In genomic region chr7:101456318-101456717, GRCm38 (mm10) we compare ENCODE assay signal across 20 mouse cellular contexts. TPM values are rescaled to one million over a fixed set of nuclear protein-coding genes. Genes with fewer than 3 reads are reported as not detected.
A peak's percentile ranks its signal among the peaks of the same experiment; 100 is the strongest.
DNase-seq lines count a peak whose midpoint lies in the region; ATAC-seq and TF ChIP-seq lines count a peak whose summit lies in the region.
"Had no signal": no experiment of that assay in that cellular context is flagged by ENCODE, and none has a peak within 500 bp of the region (broad histone marks: within the 10 kb centered on the region; RNA-seq: fewer than 3 reads in every experiment).

No protein-coding gene starts in this region.

- no peak overlapping the region for H3K4me2 ChIP-seq in forebrain, embryonic 12.5 days
- no peak overlapping the region for H3K4me2 ChIP-seq in hindbrain, embryonic 14.5 days (replicated peaks)
- no peak overlapping the region for H3K4me2 ChIP-seq in liver, embryonic 16.5 days (ENCODE audit: low read depth, low read length)
- H3K4me2 ChIP-seq in liver, embryonic 11.5 days, result no peak overlapping the region
- H3K4me2 ChIP-seq: intestine, embryonic 15.5 days; liver, embryonic 13.5 days; midbrain, embryonic 12.5 days had no signal

- no peak for TF ChIP-seq CTCF in spleen, adult 2 months (IDR thresholded peaks at IDR 0.05; ENCODE audit: extremely low read depth, insufficient read depth, insufficient read length, insufficient replicate concordance)

- no peak overlapping the region for H3K9ac ChIP-seq in forebrain, embryonic 12.5 days
- no peak overlapping the region for H3K9ac ChIP-seq in hindbrain, embryonic 14.5 days
- H3K9ac ChIP-seq in liver, embryonic 16.5 days (ENCODE audit: low read depth, low read length), result no peak overlapping the region
- no peak overlapping the region for H3K9ac ChIP-seq in liver, embryonic 11.5 days (ENCODE audit: low read depth, low read length)
- H3K9ac ChIP-seq: intestine, embryonic 15.5 days; liver, embryonic 13.5 days; midbrain, embryonic 12.5 days had no signal

- no peak for ATAC-seq in forebrain, embryonic 12.5 days (ENCODE audit: low FRiP score)
- no peak for ATAC-seq in hindbrain, embryonic 14.5 days (ENCODE audit: low FRiP score)
- no peak for ATAC-seq in liver, embryonic 16.5 days (ENCODE audit: low read depth)
- no peak for ATAC-seq in liver, embryonic 11.5 days (replicated peaks; ENCODE audit: low FRiP score)
- ATAC-seq: intestine, embryonic 15.5 days had no signal

- DNase-seq in forebrain, embryonic 10.5 days (ENCODE audit: extremely low spot score, low spot score), result no peak
- DNase-seq in hindbrain, embryonic 10.5 days (ENCODE audit: low spot score), result no peak
- no peak for DNase-seq in hindbrain, embryonic 14.5 days (ENCODE audit: low spot score)
- DNase-seq in liver, embryonic 11.5 days (ENCODE audit: low spot score), result no peak
- no peak for DNase-seq in spleen, adult 2 months (ENCODE audit: low read depth in 1 of 2, low spot score in 2 of 2)
- no peak for DNase-seq in spleen, postnatal 4 days (ENCODE audit: low spot score in 2 of 2)
- DNase-seq: adrenal gland, adult 8-10 months; cerebellum, adult 2 months; layer of hippocampus, adult 9-11 months; liver, embryonic 13.5 days; lung, postnatal 36 days; thymus, postnatal 14 days had no signal

- no peaks in the 10 kb centered on the region for H3K9me3 ChIP-seq in forebrain, embryonic 10.5 days
- no peaks in the 10 kb centered on the region for H3K9me3 ChIP-seq in forebrain, embryonic 12.5 days
- no peaks in the 10 kb centered on the region for H3K9me3 ChIP-seq in hindbrain, embryonic 10.5 days
- no peaks in the 10 kb centered on the region for H3K9me3 ChIP-seq in hindbrain, embryonic 14.5 days (ENCODE audit: control insufficient read depth, low read length)
- no peaks in the 10 kb centered on the region for H3K9me3 ChIP-seq in liver, embryonic 16.5 days (replicated peaks; ENCODE audit: control insufficient read depth, low read length)
- no peaks in the 10 kb centered on the region for H3K9me3 ChIP-seq in liver, embryonic 11.5 days (ENCODE audit: control insufficient read depth, low read length)
- H3K9me3 ChIP-seq: heart, embryonic 10.5 days; intestine, embryonic 15.5 days; liver, embryonic 13.5 days; midbrain, embryonic 12.5 days had no signal

- H3K27me3 ChIP-seq in forebrain, embryonic 10.5 days (ENCODE audit: poor library complexity, severe bottlenecking), result peaks cover 62% of the 10 kb centered on the region
- peaks cover 32% of the 10 kb centered on the region for H3K27me3 ChIP-seq in forebrain, embryonic 12.5 days
- peaks cover 61% of the 10 kb centered on the region for H3K27me3 ChIP-seq in hindbrain, embryonic 10.5 days (ENCODE audit: insufficient read depth, poor library complexity, severe bottlenecking)
- peaks cover 18% of the 10 kb centered on the region for H3K27me3 ChIP-seq in hindbrain, embryonic 14.5 days (ENCODE audit: control insufficient read depth, insufficient read depth, low read length)
- H3K27me3 ChIP-seq in liver, embryonic 16.5 days (ENCODE audit: control insufficient read depth, insufficient read depth, low read depth, low read length), result peaks cover 12% of the 10 kb centered on the region
- H3K27me3 ChIP-seq in liver, embryonic 11.5 days (replicated peaks; ENCODE audit: control insufficient read depth, insufficient read depth, low read length), result peaks cover 29% of the 10 kb centered on the region
- no peaks in the 10 kb centered on the region for H3K27me3 ChIP-seq in spleen, adult 2 months (ENCODE audit: control insufficient read depth, insufficient read depth, low read length)

- no peaks in the 10 kb centered on the region for H3K36me3 ChIP-seq in forebrain, embryonic 10.5 days (replicated peaks)
- no peaks in the 10 kb centered on the region for H3K36me3 ChIP-seq in forebrain, embryonic 12.5 days (replicated peaks)
- no peaks in the 10 kb centered on the region for H3K36me3 ChIP-seq in hindbrain, embryonic 10.5 days
- no peaks in the 10 kb centered on the region for H3K36me3 ChIP-seq in hindbrain, embryonic 14.5 days (replicated peaks; ENCODE audit: control insufficient read depth, insufficient read depth)
- H3K36me3 ChIP-seq in liver, embryonic 16.5 days (ENCODE audit: control insufficient read depth, insufficient read depth), result no peaks in the 10 kb centered on the region
- H3K36me3 ChIP-seq in liver, embryonic 11.5 days (ENCODE audit: control insufficient read depth, insufficient read depth, low read length), result no peaks in the 10 kb centered on the region
- H3K36me3 ChIP-seq in spleen, adult 2 months (ENCODE audit: control insufficient read depth, insufficient read depth, low read length), result no peaks in the 10 kb centered on the region
- H3K36me3 ChIP-seq: heart, embryonic 10.5 days; intestine, embryonic 15.5 days; liver, embryonic 13.5 days; midbrain, embryonic 12.5 days had no signal

- 0 out of 2 replicates have a peak overlapping the region, but pooled peaks have one; percentile 25 for H3K27ac ChIP-seq in forebrain, embryonic 10.5 days
- H3K27ac ChIP-seq in forebrain, embryonic 12.5 days, result no peak overlapping the region
- peak overlapping the region; percentile 23; the same call in 1 of the 2 replicates for H3K27ac ChIP-seq in hindbrain, embryonic 10.5 days
- H3K27ac ChIP-seq in hindbrain, embryonic 14.5 days, result no peak overlapping the region
- H3K27ac ChIP-seq in liver, embryonic 16.5 days (ENCODE audit: low read length), result 0 out of 2 replicates have a peak overlapping the region, but pooled peaks have one; percentile 24
- H3K27ac ChIP-seq in liver, embryonic 11.5 days (ENCODE audit: low read depth, low read length), result no peak overlapping the region
- H3K27ac ChIP-seq in spleen, adult 2 months (ENCODE audit: insufficient read depth, low read length), result peak overlapping the region; percentile 17
- H3K27ac ChIP-seq: heart, embryonic 10.5 days; intestine, embryonic 15.5 days; liver, embryonic 13.5 days; midbrain, embryonic 12.5 days had no signal

- no peak for TF ChIP-seq POLR2A in spleen, adult 2 months (IDR thresholded peaks at IDR 0.05; ENCODE audit: low read depth, low read length)

- H3K4me3 ChIP-seq in forebrain, embryonic 10.5 days, result no peak overlapping the region
- H3K4me3 ChIP-seq in forebrain, embryonic 12.5 days (replicated peaks), result no peak overlapping the region
- H3K4me3 ChIP-seq in hindbrain, embryonic 10.5 days, result no peak overlapping the region
- H3K4me3 ChIP-seq in hindbrain, embryonic 14.5 days (replicated peaks; ENCODE audit: low read length), result no peak overlapping the region
- no peak overlapping the region for H3K4me3 ChIP-seq in liver, embryonic 16.5 days (ENCODE audit: low read depth, low read length)
- no peak overlapping the region for H3K4me3 ChIP-seq in liver, embryonic 11.5 days (ENCODE audit: low read depth, low read length)
- H3K4me3 ChIP-seq in spleen, adult 2 months (ENCODE audit: extremely low read depth, insufficient read depth, insufficient read length), result no peak overlapping the region
- H3K4me3 ChIP-seq: erythroblast, embryonic 14.5 days; heart, embryonic 10.5 days; intestine, embryonic 15.5 days; liver, embryonic 13.5 days; midbrain, embryonic 12.5 days; myocyte had no signal

- peaks cover 60% of the 10 kb centered on the region for H3K4me1 ChIP-seq in forebrain, embryonic 10.5 days
- peaks cover 16% of the 10 kb centered on the region; the same call in 1 of the 2 replicates for H3K4me1 ChIP-seq in forebrain, embryonic 12.5 days
- H3K4me1 ChIP-seq in hindbrain, embryonic 10.5 days (replicated peaks), result peaks cover 69% of the 10 kb centered on the region
- H3K4me1 ChIP-seq in hindbrain, embryonic 14.5 days (replicated peaks; ENCODE audit: control insufficient read depth, insufficient read depth, low read length), result peaks cover 10% of the 10 kb centered on the region
- no peaks in the 10 kb centered on the region; the same call in 1 of the 2 replicates for H3K4me1 ChIP-seq in liver, embryonic 16.5 days (ENCODE audit: control insufficient read depth, low read depth, low read length)
- no peaks in the 10 kb centered on the region; the same call in 1 of the 2 replicates for H3K4me1 ChIP-seq in liver, embryonic 11.5 days (replicated peaks; ENCODE audit: control insufficient read depth, insufficient read depth, low read length)
- H3K4me1 ChIP-seq in spleen, adult 2 months (ENCODE audit: control insufficient read depth, insufficient read depth, insufficient read length), result peaks cover 72% of the 10 kb centered on the region
- H3K4me1 ChIP-seq: liver, embryonic 13.5 days had no signal

- WGBS in forebrain, embryonic 10.5 days, result 61% methylated on average over 4 of the region's 4 CpGs
- WGBS in forebrain, embryonic 12.5 days, result 74% methylated on average over 4 of the region's 4 CpGs
- 78% methylated on average over 4 of the region's 4 CpGs for WGBS in hindbrain, embryonic 10.5 days
- WGBS in hindbrain, embryonic 14.5 days, result 65% methylated on average over 4 of the region's 4 CpGs
- WGBS in liver, embryonic 16.5 days (ENCODE audit: insufficient replicate concordance), result 72% methylated on average over 4 of the region's 4 CpGs
- 59% methylated on average over 4 of the region's 4 CpGs for WGBS in liver, embryonic 11.5 days
- 81% methylated on average over 4 of the region's 4 CpGs for WGBS in spleen, adult 2 months

RNA-seq across cellular contexts. Expression of gene Pde2a, which starts 34.8 kb away (rescaled TPM):
- 16.2 and 16.3 TPM in 2 replicates for polyA plus RNA-seq in forebrain, embryonic 10.5 days (2016; fragmentation: Nextera tagmentation; extraction: Ambion mirVana)
- 23.1 and 25.7 TPM in 2 replicates for polyA plus RNA-seq in forebrain, embryonic 12.5 days (2016; fragmentation: Nextera tagmentation; extraction: Ambion mirVana)
- 18.3 and 30.3 TPM in 2 replicates for polyA plus RNA-seq in hindbrain, embryonic 10.5 days (2016; fragmentation: Nextera tagmentation; extraction: Ambion mirVana)
- polyA plus RNA-seq in hindbrain, embryonic 14.5 days (2014; fragmentation: Nextera tagmentation; extraction: Ambion mirVana), result 25.9 and 26.6 TPM in 2 replicates
- polyA plus RNA-seq in liver, embryonic 16.5 days (2015; fragmentation: Nextera tagmentation; extraction: Ambion mirVana), result 14.3 and 14.6 TPM in 2 replicates
- polyA plus RNA-seq in liver, embryonic 11.5 days (2014; fragmentation: Nextera tagmentation; extraction: Ambion mirVana), result 14.4 and 15.0 TPM in 2 replicates
- polyA plus RNA-seq in spleen, adult 2 months (2012; rRNA removed), result 42.6 and 48.4 TPM in 2 replicates

RNA-seq across cellular contexts. Expression of gene Gm45837, which starts 45.6 kb away (rescaled TPM):
- polyA plus RNA-seq in forebrain, embryonic 10.5 days (2016; fragmentation: Nextera tagmentation; extraction: Ambion mirVana), result not detected in 2 replicates
- not detected in 2 replicates for polyA plus RNA-seq in forebrain, embryonic 12.5 days (2016; fragmentation: Nextera tagmentation; extraction: Ambion mirVana)
- polyA plus RNA-seq in hindbrain, embryonic 10.5 days (2016; fragmentation: Nextera tagmentation; extraction: Ambion mirVana), result 0.82 and 1.3 TPM in 2 replicates
- 1.3 TPM in 1 of 2 replicates, not detected in the other for polyA plus RNA-seq in hindbrain, embryonic 14.5 days (2014; fragmentation: Nextera tagmentation; extraction: Ambion mirVana)
- polyA plus RNA-seq in liver, embryonic 16.5 days (2015; fragmentation: Nextera tagmentation; extraction: Ambion mirVana), result 4.0 TPM in 1 of 2 replicates, not detected in the other
- 2.1 TPM in 1 of 2 replicates, not detected in the other for polyA plus RNA-seq in liver, embryonic 11.5 days (2014; fragmentation: Nextera tagmentation; extraction: Ambion mirVana)
- polyA plus RNA-seq in spleen, adult 2 months (2012; rRNA removed), result 1.1 TPM in 1 of 2 replicates, not detected in the other
- polyA plus RNA-seq: erythroblast, embryonic 14.5 days; heart, embryonic 10.5 days; hindbrain, embryonic 11.5 days; midbrain, embryonic 12.5 days had no signal

Comparison
In these comparisons a context has a peak if more than half of its experiments do, and no peak if none do; other contexts are left out.
1. H3K27ac ChIP-seq: peak in forebrain, embryonic 10.5 days (single experiment), hindbrain, embryonic 10.5 days (single experiment), liver, embryonic 16.5 days (single experiment) and spleen, adult 2 months (single experiment); none in forebrain, embryonic 12.5 days (single experiment), hindbrain, embryonic 14.5 days (single experiment) and liver, embryonic 11.5 days (single experiment).